Mouse (Mus musculus) layer of hippocampus, postnatal 14 days (tissue): ENCODE results near the gene Krt6a. TPM values are rescaled to one million over a fixed set of nuclear protein-coding genes. Genes with fewer than 3 reads are reported as not detected.
"Not testable (repeated sequence)": the region's sequence is repeated elsewhere in the genome, so short reads cannot be mapped to it uniquely, and the experiment has no call there.

Experiments
- DNase-seq, 2 experiments: peaks; one replicate each; pipeline ENCODE4 v3.0.0; 2021 to 2022; ENCODE audit warnings: low spot score in 2 of 2, mixed read lengths in 1 of 2
- long read RNA-seq, 2 experiments: library from polyadenylated mRNA; stranded (forward); transcript quantifications; one replicate each; pipeline ENCODE4 v2.0.0; 2021
- total RNA-seq, 2 experiments: library from RNA; stranded (reverse); gene quantifications; 2 replicates each; pipeline ENCODE4 v1.2.3; 2021

Krt6a gene
- total RNA-seq = not detected
- long read RNA-seq, experiment 1 = 0 reads
- long read RNA-seq, experiment 2 = 0 reads

DNA sequence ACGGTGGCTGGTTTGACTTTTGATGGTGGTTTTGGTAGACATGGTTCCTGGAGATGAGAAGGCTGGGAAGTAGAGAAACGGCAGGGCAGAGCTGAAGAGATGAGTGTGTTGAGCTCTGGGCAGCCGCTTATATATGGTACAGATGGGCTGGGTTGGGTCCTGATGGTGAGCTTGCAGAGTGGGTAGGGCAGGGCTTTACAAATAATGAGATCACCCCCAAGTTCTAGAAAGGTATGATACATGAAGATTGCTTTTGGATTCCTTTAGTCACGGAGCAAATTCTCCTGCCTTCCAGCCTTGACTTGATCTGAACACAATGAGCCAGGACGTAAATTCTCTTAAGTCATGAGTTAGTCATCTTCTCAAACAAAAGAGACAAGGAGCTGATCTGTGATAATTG, at the start of gene Krt6a:
TSS of gene Krt6a (minus strand) at position 101 of the 400 bp plus-strand sequence.
- DNase-seq = no peak

DNA sequence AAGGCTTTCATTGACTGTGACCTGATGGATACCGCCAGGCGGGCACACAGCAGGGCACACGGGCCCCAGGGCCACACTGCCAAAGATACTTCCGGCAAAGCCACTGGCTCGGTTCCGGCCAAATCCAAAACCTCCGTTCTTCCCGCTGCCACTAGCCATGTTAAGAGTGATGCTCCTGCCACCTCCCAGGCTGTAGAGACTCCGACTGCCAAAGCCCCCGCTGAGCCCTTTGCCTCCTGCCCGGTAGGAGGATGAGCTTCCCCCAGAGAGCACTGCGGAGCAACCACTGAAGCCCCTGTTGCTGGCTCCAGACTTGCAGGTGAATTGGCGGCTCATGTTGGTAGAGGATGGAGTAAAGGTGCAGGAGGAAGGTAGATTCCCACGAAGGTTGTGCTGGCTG, 48.6 kb upstream of the Krt6a start, which contains the start of gene Krt71:
TSS of gene Krt71 (minus strand) at position 399 of the 400 bp plus-strand sequence.
- DNase-seq = no peak

DNA sequence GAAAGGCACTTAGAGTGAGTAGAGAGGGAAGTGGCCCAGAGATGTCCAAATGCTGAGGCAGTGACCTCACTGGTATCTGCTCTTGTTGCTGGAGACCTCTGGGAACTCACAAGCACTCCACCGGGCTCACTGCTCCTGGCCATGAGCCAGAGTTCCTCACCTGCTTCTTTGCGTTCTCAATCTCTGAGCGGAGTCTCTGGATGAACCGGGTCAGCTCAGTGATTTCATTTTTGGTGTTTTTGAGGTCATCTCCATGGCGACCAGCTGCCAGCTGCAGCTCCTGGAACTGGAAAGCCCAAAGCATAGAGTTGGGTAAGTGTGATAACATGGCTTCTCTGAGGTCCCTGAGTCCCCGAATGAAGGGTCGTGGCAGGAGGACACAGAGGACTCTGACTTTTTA, 43.7 kb upstream of the Krt6a start:
- no peak for DNase-seq

DNA sequence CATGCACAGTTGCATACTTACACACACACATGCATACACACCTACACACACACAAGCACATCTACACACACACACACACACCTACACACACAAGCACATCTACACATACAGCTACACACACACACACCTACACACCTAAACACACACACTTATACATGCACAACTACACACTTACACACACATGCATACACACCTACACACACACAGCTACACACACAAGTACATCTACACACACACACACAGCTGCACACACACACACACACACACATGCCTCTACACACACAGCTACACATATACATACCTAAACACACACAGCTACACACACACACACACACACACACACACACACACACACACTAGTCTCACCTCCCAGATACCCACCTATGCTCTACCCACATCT, 36.5 kb upstream of the Krt6a start:
- no peak for DNase-seq

DNA sequence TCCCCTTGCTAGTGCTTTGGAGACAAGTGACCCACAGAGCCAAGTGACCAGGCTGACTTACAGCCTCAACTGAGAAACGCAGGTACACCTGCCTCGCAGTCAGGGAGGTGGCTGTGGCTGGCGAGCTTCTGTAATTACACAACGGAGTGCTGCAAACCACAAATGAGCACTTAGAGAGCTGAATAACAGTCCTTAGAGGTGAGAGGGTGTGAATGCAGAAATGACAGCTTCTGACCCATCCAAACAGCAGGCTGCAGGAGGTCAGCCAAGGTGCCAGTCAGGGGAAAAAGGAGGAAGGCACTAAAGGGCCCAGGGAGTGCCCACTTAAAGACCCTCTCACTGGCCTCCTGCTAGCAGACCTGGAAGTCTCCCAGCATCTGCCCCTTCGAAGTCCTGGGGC, 30.6 kb upstream of the Krt6a start:
- no peak for DNase-seq

DNA sequence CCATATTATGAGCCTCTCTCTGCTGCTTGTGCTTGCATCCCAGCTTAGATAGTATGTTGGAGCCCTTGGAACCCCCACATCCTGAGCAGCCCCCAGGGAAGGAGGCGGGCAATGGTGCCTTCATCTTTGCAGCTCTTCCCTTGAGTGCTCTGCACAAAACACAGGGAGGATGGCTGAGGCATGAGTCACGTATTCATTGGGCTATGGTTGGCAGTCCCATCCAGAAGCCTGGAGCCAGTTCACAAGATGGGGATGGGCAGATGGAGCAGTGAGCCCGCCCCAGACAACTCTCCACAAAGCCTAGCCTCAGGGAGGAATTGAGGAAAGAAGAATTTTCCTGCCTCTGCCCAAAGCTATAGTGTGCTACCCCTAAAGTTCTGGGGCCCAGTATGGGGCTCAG, 21.7 kb upstream of the Krt6a start:
- no peak for DNase-seq

DNA sequence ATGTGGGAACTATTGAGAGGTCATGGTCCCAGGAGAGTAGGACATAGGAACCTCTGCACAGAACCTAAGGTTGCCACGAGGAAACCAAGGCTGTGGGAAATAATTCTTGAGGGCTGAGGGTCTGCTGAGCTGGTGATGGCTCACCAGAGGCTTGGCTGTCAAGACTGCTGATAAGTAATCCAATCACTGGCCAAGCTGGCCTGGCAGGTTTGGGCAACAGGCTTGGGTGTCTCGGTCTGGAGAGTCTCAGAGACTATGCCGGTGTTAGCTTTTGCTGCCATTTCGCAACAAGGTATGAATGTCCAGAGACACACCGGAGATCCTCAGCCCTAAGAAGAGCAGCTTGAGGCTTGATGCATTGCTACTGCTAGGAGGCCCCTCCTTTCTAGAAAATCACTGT, 20.2 kb upstream of the Krt6a start:
- DNase-seq = no peak

DNA sequence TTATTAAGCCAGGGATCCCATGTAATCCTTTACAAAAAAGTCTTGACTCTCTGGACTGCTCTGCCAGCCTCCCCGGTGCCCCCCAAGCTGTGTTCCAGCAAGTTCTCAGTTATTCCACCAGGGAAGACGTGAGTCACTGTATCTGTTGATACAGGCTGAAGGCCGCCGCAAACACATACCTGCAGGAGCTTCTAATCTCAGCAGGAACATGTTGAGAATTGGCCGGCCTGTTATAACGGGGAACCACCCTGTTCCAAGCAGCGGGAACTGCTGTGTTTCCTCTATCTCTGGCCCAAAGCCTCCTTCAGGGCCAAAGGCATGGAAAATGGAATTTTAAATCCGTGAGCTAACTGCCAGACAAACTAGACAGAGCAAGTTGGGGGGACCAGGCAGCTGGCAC, 19.6 kb upstream of the Krt6a start:
- DNase-seq = no peak

DNA sequence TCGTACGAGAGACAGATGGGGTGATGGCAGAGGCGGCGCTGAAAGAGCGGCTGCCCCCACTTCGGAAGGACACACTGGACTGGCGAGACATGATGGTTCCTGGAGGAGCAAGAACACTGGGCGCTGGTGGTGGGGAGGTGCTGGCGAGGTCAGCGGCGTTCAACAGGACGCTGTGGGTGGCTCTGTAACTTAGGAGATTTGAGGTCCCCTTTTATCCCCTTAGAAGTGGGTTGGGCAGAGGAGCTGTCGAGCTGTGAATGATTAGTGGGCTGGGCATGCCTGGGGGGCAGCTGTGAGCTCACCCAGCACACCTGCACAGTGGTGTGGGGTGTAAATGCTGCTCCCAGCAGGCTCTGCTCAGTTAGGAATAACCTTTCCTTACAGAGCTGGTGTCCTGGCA, 18.6 kb upstream of the Krt6a start, which contains the start of gene Krt5:
TSS of gene Krt5 (minus strand) at position 179 of the 400 bp plus-strand sequence.
- DNase-seq = no peak

DNA sequence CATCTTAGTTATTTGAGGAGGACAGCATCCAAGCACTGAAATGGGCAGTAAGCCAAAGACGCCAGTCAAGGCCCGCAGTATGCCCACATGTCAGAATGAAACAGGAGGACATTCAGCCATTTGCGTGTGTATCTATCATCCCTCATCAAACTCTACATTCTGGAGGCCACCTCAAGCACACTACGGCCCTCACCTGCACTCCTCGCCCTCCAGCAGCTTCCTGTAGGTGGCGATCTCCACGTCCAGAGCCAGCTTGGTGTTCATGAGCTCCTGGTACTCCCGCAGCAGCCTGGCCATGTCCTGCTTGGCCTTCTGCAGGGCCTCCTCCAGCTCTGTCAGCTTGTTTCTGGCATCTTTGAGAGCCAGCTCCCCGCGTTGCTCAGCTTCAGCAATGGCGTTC, 14.6 kb upstream of the Krt6a start:
- DNase-seq = no peak

DNA sequence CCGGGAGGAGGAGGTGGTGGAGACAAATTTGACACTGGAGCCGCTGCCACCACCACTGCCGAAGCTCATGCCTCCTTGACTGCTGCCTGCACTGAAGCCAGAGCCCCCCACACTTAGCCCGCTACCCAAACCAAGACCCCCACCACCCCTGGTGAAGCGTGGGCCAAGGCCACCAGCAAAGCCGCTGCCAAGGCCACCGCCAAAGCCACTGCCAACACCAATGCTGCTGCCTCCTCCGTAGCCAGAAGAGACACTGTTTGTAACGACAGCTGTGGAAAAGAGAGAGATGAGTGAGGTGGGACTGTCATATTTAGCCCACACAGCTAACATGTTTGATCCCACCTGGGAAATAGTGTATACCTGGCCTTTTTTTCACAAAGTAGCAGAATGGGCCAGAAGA, 13.3 kb upstream of the Krt6a start:
- no peak for DNase-seq

DNA sequence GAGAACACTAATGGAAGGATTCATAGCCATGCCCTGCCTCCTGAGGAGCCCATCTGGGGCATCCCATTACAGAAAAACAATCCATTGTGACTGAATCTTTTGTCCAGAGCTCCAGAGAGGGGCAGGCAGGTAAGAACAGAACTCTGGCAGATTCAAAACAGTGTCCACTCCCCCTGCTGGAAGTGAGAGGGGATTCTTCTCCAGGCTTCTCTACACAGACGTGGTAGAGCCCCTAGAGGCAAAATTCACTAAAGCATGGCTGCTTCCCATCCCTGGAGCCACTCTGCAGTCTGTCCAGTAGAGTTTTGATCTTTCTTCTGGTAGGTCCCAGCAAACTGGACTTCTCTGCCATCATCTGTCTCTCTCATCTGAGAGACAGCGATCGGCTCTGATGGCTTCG, 10.0 kb upstream of the Krt6a start:
- no peak for DNase-seq

DNA sequence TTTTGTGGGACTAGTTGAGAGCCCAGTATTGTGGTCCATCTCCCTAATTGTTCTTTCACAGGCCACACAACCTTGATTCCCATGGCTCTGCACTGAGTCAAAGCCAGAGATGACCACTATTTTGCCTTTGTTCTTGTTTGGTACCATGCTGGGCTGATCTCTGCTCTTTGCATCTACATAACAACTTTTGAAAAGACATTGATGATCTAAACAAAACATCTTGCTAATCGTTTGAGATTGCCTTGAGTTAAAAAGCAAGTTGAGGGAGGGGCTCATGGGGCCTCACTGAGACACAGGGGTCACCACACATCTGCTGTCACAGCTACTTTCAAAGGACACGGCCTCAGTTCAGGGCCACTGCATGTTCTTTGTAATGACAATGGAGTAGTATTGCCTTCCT, 8.3 kb upstream of the Krt6a start:
- DNase-seq = no peak

DNA sequence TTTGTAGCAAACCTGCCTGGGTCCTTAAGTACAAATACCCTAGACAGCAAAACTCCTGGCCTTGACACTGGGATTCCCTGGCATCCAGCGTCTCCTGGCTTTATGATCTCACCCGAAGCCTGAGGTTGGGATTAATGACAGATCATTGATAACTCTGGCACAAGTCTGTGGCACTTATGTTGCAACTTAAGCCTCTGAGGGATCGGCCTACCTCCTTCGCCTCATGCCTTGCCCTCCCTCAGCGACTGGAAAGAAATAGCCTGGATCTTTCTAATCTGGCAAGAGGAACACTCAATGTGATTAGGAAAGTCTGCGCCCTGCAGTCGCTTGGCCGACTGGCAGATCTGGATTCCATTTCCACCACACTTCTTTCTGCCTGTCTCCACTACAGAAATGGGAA, 5.8 kb upstream of the Krt6a start:
- no peak for DNase-seq

DNA sequence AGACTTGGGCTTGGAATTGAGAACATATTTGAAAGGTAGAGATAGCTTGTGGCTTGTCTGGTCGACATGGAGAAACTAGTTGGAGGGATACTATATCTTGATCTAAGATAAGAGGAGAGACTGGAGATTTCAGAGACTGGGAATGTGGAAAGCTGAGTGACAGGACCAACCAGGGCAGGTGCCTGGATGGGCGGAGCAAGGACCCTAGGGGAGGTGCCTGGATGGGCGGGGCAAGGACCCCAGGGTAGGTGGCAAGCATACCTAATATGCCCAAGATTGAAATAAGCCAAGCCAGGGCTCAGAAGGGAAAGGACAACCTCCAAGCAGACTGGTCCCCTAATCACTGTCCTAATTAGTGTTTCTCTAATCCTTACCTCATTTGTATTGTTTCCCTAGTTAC, 5.1 kb upstream of the Krt6a start:
- no peak for DNase-seq

DNA sequence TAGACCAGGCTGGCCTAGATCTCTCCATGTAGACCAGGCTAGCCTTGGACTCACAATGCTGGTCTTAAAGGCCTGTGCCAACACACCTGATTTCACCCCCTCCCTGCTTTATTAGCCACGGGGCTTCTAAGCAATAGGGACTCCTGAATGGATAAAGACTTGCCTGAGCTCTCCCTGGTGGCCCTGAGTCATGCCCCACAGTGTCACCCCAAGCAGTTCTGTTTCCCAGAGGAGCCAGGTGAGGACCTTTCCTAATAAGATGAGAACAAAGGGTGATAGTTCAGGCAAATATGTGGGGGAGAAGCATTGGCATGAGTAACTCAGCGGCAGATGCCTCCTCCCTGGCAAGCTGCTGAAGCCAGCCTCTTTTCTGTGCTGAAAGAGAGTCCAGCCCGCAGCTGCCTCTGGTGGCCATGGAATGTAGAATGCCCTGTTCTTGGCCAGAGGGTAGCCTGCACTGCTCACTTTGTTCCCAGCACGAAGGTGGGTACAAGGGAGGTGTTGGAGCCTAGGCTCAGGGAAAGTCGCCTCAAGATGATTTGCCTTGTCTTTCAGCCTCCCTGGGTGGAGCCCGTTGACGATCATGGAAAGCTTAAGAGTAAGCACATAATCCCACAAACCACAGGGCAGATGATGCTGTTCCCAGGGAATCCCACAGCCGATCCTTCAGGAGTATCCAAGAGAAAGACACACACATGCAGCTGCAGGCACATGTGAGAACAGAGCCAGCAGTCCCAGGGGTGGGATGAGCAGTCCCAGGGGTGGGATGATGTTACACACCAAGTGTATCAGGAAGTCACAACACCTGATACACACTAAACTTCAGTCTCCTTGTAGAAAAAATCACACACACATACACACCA, 3.5 kb upstream of the Krt6a start:
- DNase-seq = peak; percentile 5 to 9

DNA sequence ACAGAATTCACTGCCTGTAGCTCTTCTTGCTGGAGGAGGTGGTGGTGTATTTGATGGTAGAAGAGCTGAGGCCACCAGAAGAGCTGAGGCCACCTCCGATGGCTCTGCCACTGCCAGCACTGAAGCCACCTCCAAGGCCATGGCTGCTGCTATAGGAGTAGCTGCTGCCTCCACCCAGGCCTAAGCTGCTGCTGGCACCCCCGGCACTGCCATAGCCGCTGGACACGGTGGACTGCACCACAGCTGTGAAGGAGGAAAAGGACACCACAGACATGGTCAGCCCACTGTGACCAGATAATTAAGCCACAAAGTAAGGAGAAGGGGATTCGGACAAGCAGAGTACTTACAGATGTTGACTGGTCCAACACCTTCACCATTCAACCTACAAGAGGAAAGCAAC, 3.6 kb downstream of the Krt6a start:
- not testable (repeated sequence) for DNase-seq

DNA sequence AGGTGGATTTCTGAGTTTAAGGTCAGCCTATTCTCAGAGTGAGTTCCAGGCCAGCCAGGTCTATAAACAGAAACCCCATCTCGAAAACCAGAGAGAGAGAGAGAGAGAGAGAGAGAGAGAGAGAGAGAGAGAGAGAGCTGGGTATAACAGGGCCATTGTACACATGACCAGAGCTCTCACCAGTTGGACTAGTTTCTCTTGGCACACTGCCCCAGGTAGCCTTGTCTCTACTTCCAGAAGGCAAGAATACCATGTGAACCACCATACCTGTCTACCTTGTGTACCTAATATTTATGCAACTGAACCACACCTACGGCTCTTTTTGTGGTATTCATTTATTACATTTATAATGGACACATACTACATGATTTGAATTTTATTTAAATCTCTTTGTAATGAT, 5.9 kb downstream of the Krt6a start:
- DNase-seq = no peak

DNA sequence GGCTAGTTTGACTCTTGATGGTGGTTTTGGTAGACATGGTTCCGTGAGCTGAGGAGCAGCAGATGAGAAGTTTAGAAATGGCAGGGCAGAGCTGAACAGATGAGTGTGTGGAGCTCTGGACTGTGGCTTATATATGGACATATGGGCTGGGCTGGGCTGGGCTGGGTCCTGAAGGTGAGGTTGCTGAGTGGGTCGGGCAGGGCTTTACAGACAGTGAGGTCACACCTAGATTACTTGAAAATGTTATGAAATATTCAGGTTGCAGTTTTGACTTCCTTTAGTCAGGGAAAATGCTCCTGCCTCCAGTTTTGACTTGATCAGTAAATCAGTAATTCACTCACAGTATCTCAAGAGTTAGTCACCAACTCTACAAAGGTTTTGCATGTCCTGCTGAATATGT, 13.9 kb downstream of the Krt6a start, which contains the start of gene Krt6b:
TSS of gene Krt6b (minus strand) at position 101 of the 400 bp plus-strand sequence.
- no peak for DNase-seq

DNA sequence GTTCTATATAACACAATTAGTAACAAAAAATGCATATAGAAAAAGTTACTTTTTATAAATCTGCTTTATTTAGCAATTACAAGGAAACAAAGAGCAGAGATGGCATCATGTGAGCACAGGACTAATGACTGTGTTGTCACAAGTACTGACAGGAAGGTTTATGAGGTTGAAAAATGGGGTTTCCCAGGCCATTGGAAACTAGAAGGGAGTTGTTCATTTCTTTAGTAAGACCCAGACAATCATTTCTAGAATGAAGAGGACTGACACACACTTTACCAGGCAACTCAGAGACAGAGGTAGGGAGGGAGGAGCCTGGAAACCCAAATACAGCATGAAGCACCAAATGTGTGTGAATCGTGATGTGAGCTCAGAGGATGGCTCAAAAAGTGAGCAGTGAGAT, 18.1 kb downstream of the Krt6a start:
- no peak for DNase-seq

DNA sequence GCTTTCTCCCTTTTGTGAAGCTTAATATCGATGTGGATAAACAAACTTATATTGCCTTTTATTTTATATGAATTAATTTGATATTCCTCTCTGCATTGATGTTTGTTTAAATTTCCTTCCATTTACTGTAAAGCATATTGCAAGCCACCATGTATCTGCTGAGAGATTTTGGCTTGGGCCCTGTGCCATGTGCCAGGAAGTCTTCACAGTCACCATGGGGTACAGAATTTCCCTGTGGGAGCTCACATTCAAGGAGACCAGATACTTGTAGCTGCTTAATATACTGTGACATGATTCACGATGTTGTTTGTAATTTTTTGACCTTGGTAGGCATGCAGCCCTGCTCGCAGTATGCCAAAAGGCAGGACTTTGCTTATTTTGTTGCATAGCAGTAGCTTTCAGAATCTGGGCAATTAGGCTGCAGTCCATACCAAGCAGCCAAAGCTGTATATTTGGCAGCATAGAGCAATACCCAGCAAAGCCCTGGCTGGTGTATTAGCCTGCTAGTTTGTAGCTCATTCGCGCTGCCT, 41.3 kb downstream of the Krt6a start:
- no peak for DNase-seq

DNA sequence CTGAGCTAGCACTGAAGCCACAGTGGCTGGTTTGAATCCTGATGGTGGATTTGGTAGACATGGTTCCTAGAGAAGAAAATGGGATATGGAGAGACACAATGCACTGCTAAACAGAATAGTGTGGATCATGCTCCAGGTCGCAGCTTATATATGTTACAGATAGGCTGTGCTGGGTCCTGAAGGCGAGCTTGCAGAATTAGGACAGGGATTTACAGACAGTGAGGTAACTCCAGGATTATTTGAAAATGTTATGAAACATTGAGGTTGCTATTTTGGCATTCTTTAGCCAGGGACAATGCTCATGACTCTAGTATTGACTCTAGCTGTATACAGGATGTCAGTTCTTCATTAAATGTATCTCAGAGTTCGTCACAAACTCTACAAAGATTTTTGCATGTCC, 46.8 kb downstream of the Krt6a start, which contains the start of gene Gm5478:
TSS of gene Gm5478 (minus strand) at position 101 of the 400 bp plus-strand sequence.
- DNase-seq = no peak
